ENCODE assay signal across 8 mouse cellular contexts in the genomic region with DNA sequence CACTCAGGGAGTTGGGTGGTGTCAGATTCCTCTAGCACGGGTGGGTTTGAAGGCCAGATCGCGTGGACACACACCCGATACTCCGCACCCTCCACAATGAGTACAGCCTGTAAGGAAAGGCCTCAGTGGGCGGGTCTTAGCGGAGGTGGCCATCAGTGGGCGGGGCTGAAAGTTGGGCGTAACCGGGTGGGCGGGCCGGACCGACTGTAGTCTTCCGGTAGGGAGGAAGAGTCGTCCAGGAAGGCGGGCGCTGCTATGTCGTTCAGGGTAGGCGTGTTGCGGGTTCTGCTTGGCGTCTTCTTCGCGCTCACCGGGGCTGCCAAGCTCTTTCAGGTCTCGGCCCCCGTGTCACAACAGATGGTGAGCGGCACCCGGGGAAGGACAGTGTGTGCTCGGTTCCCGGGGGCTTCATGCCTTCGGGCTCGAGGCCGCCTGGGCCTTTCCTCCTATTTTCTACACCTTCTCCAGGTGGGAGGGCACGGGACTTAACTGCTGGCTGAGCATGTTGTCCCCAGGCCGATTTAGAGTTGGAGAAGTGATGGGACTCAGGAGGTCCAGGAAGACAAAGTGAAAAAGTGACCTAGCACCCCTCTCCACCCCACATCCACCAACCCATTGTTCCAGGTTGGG. TPM values are rescaled to one million over a fixed set of nuclear protein-coding genes. Genes with fewer than 3 reads are reported as not detected.
DNase-seq lines count a peak whose midpoint lies in the region; ATAC-seq and TF ChIP-seq lines count a peak whose summit lies in the region.

No protein-coding gene starts in this region.

- H3K27me3 ChIP-seq in megakaryocyte, embryonic 14.5 days (replicated peaks): no peaks in the 10 kb centered on the region

- peak; percentile 98 for ATAC-seq in activated CD4-positive, CD25-positive, alpha-beta regulatory T cell, adult 4 months

- no peak for TF ChIP-seq POLR2A in cortical plate, adult 2 months (IDR thresholded peaks at IDR 0.05; ENCODE audit: extremely low read depth, insufficient read depth, low read length)

- peak overlapping the region; percentile 32 for H3K4me3 ChIP-seq in cortical plate, adult 2 months (ENCODE audit: insufficient read depth, low read length)
- H3K4me3 ChIP-seq in megakaryocyte, embryonic 14.5 days (replicated peaks): peak overlapping the region; percentile 95

- peaks cover 34% of the 10 kb centered on the region for H3K36me3 ChIP-seq in megakaryocyte, embryonic 14.5 days (replicated peaks; ENCODE audit: low read length)

- no peaks in the 10 kb centered on the region for H3K4me1 ChIP-seq in cortical plate, adult 2 months (ENCODE audit: control insufficient read depth, insufficient read depth, low read length)
- peaks cover 40% of the 10 kb centered on the region for H3K4me1 ChIP-seq in megakaryocyte, embryonic 14.5 days

- H3K27ac ChIP-seq in cortical plate, adult 2 months (ENCODE audit: insufficient read depth, low read length): no peak overlapping the region

- no peak for TF ChIP-seq CTCF in cortical plate, adult 2 months (IDR thresholded peaks at IDR 0.05; ENCODE audit: extremely low read depth, insufficient read depth, low read length)

- 0 out of 2 replicates have a peak, but pooled peaks cover 3% of the 10 kb centered on the region for H3K9me3 ChIP-seq in megakaryocyte, embryonic 14.5 days

- peak; percentile 56 to 64 for DNase-seq in gastrocnemius, adult 8-10 months (ENCODE audit: low spot score in 2 of 2)
- DNase-seq in hindlimb bud, embryonic 11.5 days (ENCODE audit: extremely low spot score, low read depth, low spot score): peak; percentile 22
- DNase-seq in left cerebral cortex, adult 8-10 months (ENCODE audit: low spot score in 2 of 2): peak; percentile 16 to 34
- DNase-seq in right cerebral cortex, postnatal 14 days: peak; percentile 64
- DNase-seq in urinary bladder, postnatal 36 days (ENCODE audit: low spot score in 2 of 2): peak; percentile 82 to 90

RNA-seq across cellular contexts. Expression of gene Tmem35b, which starts 2.5 kb away (rescaled TPM):
- polyA plus RNA-seq in activated CD4-positive, CD25-positive, alpha-beta regulatory T cell, adult 4 months (2017; shearing (Covaris generic)): 10 to 100 TPM; 13.9 to 16.6 TPM
- 9.5 and 11.6 TPM in 2 replicates for polyA plus RNA-seq in cortical plate, adult 2 months (2012; rRNA removed)
- 1 to 10 TPM in 3 of 4 experiments, under 1 TPM in 1; 0.70 to 1.2 (median 1.0) TPM for total RNA-seq in gastrocnemius, adult 8-10 months (2022)
- total RNA-seq in left cerebral cortex, adult 8-10 months (2022): 1 to 10 TPM; 3.4 to 5.7 (median 4.2) TPM
- 2.2 TPM in 1 of 2 replicates, not detected in the other for polyA plus RNA-seq in megakaryocyte, embryonic 14.5 days (2012; ENCODE audit: insufficient read depth, low replicate concordance)

RNA-seq across cellular contexts. Expression of gene Dlgap3, which starts 43.1 kb away (rescaled TPM):
- polyA plus RNA-seq in activated CD4-positive, CD25-positive, alpha-beta regulatory T cell, adult 4 months (2017; shearing (Covaris generic)): not detected
- 222 and 224 TPM in 2 replicates for polyA plus RNA-seq in cortical plate, adult 2 months (2012; rRNA removed)
- total RNA-seq in gastrocnemius, adult 8-10 months (2022): under 1 TPM in 3 of 4 experiments, not detected in 1; 0.11 to 0.15 (median 0.13) TPM
- total RNA-seq in left cerebral cortex, adult 8-10 months (2022): 100 to 1,000 TPM; 313 to 384 (median 344) TPM
- 0.07 and 2.0 TPM in 2 replicates for polyA plus RNA-seq in megakaryocyte, embryonic 14.5 days (2012; ENCODE audit: insufficient read depth, low replicate concordance)

RNA-seq across cellular contexts. Expression of gene Zmym6, which starts 48.8 kb away (rescaled TPM):
- 10 to 100 TPM; 13.1 to 14.1 TPM for polyA plus RNA-seq in activated CD4-positive, CD25-positive, alpha-beta regulatory T cell, adult 4 months (2017; shearing (Covaris generic))
- polyA plus RNA-seq in cortical plate, adult 2 months (2012; rRNA removed): 40.3 and 48.0 TPM in 2 replicates
- total RNA-seq in gastrocnemius, adult 8-10 months (2022): 1 to 10 TPM; 4.4 to 5.0 (median 4.7) TPM
- total RNA-seq in left cerebral cortex, adult 8-10 months (2022): 10 to 100 TPM; 29.7 to 41.0 (median 36.2) TPM
- polyA plus RNA-seq in megakaryocyte, embryonic 14.5 days (2012; ENCODE audit: insufficient read depth, low replicate concordance): 0.09 and 0.84 TPM in 2 replicates

Comparison
In these comparisons a context has a peak if more than half of its experiments do, and no peak if none do; other contexts are left out.
1. DNase-seq: peak in every context shown above with its lines; median percentile 86 in urinary bladder, postnatal 36 days; 64 in right cerebral cortex, postnatal 14 days; 60 in gastrocnemius, adult 8-10 months; 25 in left cerebral cortex, adult 8-10 months; 22 in hindlimb bud, embryonic 11.5 days.
2. RNA of gene Dlgap3, which starts 43.1 kb away (polyA plus RNA-seq): 222 to 224 TPM in cortical plate, adult 2 months; 0.07 to 2.0 TPM in megakaryocyte, embryonic 14.5 days and not detected in activated CD4-positive, CD25-positive, alpha-beta regulatory T cell, adult 4 months; every median in the first group is over 10 times any median in the second.